Mouse (Mus musculus) cerebellum, adult 18-20 months (tissue): ENCODE measurements at regions not wholly inside any gene's neighbourhood (a gene's known extent, or its start where the extent isn't known, plus 50 kb on each side); places are given as distances from the start of the nearest gene placed in this dataset.
A peak's percentile ranks its signal among the peaks of the same experiment; 100 is the strongest.

Experiments used
- DNase-seq, 2 experiments: peaks; one replicate each; pipeline ENCODE4 v3.0.0; 2021

DNA sequence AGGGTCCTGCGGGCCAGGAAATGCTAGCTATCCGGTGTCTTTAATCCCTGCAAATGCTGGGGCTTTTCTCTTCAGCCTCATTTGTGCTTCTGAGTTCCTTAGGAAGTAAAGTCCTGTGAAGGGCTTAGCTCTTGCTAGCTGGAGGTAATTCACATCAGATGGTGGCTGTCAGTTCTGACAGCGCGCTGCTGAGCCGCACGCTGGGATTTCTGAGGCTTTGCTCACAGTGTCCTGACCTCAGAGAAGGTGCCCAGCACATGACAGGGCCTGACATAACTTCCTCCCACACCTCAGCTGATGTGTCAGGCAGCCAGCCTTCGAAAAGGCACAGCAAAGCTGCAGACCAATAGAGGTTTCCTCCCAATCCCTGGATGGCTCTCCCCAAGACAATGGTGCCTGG, 158.6 kb upstream of the Prok2 start:
- DNase-seq, result no peak

DNA sequence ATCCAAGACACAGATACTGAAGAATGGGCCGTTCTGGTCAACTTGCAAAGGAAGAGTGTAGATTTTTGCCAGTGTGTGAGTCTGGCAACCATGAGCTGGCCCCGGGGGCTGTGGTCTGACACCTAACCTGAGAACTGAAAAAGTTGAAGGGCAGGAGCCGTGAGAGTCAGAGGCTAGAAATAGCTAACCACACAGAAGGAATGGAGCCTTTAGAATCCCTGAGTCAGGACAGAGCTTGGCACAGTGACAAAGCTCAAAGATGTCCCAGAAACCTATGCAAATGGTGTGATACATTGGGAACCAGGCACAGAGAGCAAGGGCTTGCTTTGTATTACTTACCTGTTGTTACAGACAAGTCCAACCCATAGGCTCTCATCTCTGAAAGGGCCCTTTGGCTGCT, 157.9 kb upstream of the Prok2 start:
- no peak for DNase-seq

DNA sequence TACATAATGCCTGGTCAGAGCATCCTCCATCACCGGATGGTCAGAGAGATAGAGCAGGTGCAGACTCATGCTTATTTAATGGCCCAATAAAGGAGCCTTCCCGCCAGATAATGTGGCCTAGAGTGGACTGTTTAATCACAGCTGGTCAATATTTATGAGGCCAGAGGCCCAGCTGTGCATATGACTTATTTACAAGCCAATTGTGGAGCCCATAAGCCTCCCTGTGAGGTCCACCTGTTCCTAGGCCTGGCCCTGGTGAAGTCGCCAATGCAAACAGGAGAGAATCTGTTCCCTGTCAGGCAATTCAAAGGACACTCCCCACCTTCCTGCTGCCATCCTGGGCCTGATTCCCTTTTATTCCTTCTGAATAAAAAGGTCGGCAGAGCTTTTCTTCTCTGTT, 155.4 kb upstream of the Prok2 start:
- no peak for DNase-seq

DNA sequence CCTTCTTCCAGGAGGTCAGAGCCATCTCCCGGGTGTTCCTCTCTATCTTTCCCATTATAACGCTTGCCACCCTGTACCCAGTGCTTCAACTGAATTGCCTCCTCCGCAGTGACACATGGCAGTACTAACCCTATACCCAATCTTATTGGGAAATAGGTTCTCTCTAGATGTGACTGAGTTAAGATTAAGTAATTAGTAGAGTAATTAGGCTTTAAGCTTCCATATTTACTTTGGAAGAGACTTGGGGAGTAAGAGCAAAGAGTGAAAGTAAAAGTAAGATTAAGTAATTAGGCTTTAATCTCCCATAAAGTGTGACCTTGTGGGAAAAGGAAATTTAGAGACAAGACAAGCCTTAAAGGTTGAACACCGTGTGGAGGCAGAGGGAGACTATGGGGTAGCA, 148.7 kb upstream of the Prok2 start:
- DNase-seq, result no peak

DNA sequence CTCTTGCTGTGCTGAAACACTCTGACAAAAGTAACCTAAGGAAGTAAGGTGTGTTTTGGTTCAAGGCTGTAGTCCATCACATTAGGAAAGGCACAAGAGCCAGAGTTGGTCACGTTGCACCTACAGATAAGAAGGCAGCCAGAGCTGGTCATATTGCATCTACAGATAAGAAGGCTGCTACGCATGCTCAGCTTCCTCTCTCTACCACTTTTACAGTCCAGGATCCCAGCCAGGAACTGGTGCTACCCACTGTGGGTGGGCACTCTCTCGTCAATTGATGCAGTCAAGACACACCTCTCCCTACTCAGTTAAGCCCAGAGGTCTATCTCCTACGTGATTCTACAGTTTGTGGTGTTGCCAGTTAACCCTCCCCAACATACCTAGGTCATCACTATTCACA, 147.8 kb upstream of the Prok2 start:
- DNase-seq, result no peak

DNA sequence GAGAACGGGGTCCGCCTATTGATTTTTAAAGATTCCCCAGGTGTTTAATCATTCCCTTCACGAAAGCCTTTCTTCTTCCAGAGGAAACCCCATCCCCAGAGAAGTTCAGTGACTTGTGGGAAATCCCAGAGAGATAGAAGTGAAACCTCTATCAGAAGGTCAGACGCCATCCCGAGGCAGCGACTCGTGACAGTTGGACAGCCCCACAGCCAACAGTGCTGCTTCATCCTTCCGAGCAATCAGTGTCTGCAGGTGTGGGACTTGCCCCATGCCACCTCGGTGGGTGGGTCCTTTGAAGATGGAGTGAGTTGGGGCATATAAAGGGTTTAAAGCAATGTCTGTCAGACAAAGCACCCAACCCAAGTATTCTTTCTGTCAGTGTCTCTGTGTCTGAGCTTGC, 139.9 kb upstream of the Prok2 start:
- no peak for DNase-seq

DNA sequence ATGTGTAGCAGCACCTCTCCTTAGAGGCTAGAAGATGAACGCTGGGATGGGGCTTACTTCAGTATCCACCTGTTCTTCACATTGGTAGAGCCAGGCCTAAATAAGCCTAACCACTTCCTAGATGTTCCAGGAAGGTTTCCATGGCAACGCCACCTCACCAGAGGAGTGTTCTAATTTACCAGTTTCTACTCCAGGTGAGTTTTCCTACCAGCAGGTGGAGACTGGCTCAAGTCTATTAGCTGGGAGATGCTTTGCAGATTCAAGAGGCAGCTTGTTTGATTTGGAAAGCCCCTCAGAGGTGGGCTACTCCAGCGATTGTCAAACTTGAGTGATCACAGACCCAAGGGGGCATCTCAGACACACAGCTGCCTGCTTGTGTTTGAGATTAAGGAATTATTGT, 138.8 kb upstream of the Prok2 start:
- DNase-seq, result peak; percentile 9 to 22

DNA sequence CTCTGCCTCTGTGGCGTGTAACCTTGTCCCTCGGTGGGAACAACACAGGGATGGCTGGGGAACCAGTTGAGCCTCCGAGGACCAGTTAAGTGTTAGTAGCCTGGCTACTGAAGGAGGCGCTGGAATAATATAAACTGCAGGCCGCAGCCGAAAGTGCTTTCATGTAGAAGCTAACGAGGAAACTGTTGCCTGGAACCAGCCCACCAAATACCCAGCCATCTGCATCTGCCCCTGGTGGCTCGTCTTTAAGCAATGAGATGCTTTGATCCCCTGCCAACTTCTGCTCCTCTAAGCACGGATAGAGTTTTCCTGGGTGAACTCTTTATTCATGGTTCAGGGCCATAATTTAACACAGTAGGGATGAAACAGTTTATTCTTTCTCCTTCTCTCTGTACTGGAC, 137.2 kb upstream of the Prok2 start:
- DNase-seq, result no peak

DNA sequence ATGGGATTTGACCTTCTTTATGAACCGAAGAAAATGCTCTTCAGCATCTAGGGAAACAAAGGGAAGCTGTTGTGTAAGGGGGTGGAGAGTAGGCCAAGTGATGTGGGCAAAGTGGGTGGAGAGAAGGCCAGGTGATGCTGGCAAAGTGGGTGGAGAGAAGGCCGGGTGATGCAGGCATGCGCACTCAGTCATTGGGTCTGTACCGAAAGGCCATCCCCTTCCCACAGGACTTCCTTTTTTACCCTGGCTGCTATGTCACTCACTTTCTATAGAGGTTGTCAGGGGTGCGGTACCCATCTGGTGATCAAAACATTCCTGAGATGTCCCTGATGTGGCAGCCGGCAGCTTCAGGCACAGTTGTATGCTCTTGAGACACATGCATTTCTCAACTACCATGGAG, 131.2 kb upstream of the Prok2 start:
- DNase-seq, result no peak

DNA sequence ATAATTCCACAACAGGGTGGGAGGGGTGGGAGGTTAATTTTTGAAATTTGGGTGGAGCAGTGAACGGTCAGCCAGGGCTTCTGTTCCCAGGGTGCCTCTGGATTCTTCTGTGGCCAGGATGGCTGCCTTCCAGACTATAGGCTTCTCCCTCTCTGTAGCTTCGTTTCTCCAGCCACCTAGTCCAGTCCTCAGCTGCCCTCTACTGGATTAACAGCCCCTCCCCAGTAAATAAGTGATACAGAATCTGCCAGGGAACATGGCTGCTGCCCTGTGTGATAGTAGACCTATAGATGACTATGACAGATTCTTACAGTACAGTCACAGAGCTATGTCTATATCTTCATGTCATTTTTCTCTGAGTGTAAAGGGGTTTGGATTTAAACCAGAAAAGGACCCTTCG, 127.5 kb upstream of the Prok2 start:
- DNase-seq, result no peak

DNA sequence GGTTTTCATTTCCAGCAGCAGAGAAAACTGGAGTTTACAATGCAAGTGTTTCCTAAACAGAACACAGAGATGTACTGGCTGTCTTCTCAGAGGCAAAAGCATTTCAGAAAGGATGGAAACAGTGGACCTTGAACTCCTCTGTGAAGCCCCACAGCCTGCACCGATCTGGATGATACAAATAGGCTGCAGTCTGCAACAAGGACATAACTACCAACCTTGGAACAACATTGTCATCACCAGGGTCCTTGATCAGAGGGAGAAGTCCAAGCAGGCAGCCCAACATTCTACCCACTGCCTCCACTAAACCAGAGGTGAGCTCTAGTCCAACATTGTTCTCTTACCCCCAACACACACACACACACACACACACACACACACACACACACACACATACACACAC, 124.5 kb upstream of the Prok2 start:
- DNase-seq, result no peak

DNA sequence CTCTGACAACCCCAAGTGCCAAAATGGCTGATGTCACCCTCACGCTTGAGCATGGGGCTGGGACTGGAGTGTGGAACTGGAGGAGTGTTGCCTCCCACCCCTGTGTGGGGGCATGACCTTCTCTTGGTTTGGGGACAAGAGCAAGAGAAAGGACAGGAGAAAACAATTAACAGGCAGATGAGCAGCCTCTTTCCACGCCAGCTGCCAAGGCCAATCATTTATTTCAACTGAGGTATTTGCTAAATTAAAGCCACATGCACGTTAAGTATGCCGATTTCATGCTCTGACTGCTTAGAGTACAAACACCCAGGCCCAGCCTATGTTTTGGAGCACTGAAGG, 119.3 kb upstream of the Prok2 start:
- DNase-seq, result no peak

DNA sequence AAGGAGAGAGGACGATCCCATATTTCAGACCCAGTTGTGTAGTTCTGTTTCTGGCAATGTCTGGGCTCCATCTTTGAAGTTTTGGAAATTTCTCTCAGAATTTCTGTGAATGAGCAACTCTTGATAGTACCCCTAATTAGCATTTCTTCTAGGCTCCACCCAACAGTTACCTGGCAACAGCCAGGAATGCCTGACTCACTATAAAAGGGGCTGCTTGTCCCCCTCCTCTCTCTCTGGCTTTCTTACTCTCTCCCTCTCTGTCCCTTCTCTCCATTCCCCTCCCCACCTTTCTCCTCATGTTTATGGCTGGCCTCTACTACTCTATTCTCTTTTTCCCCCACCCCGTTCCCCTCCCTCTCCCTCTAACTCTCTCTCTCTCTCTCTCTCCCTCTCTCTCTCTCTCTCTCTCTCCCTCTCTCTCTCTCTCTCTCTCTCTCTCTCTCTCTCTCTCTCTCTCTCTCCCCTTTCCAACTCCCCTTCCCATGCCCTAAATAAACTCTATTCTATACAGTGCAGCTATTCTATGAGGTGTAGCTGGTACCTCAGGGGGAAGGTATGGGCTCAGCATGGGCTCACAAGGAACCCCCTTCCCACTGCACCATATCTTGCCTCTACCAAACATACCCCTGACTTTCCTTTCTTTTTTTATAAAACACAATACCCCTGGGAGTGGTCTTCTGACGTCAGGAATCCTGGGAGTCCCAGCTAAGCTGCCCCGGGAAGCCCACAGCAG, 118.7 kb upstream of the Prok2 start:
- DNase-seq, result no peak

DNA sequence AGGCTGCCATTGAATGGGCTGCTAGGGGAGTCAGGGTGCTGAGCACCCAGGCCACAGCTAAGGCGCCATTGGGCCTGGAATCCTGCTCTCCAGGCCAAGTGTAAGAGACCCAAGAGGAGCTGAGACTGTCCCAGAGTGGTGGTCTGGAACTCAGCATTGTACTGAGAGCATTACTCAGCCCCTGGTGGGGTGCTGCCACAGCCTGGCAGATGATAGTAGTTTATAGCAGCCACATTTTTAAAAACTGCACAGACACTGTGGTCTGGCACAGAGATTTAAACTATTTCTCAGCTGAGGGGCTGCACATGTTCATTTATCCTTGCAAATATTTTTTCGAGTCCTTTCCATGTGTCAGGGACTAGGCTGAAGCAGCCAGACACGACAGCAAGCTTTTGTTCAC, 117.3 kb upstream of the Prok2 start:
- no peak for DNase-seq

DNA sequence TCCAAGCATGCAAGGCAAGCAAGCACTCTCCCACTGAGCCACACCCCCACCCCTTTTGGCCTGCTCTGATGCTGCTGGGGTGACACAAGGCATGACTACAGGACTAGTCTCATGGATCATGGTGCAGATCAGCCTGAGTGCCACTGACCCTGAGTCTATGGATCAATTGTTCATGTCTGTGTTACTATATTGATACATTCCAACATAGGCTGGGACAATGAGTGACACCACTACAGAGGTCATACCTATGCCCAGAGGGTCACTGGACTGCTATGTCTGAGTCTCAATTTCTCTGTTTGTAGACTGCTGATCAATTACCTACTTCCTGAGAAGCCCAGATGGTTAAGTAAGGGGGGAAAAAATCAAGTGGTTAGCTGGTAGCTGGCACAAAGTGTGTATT, 116.5 kb upstream of the Prok2 start:
- DNase-seq, result no peak

DNA sequence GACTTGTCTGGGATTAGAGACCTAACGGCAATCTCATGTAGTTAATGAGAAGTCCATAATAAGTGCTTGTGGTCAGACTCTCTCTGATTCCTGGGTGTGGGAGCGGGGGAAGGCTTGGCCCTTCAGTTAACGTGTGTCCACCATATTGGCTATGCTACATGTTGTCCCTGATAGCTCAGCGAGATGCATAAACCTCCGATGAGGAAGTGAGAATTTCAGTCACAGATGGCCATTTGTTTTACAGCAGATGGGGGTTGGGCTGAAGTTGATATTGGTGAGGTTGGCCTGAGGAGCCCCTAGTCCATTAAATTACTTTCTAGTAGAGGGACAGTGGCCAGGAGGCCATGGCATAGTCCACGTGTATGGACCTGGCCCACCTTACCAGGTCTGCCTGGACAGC, 114.6 kb upstream of the Prok2 start:
- no peak for DNase-seq

DNA sequence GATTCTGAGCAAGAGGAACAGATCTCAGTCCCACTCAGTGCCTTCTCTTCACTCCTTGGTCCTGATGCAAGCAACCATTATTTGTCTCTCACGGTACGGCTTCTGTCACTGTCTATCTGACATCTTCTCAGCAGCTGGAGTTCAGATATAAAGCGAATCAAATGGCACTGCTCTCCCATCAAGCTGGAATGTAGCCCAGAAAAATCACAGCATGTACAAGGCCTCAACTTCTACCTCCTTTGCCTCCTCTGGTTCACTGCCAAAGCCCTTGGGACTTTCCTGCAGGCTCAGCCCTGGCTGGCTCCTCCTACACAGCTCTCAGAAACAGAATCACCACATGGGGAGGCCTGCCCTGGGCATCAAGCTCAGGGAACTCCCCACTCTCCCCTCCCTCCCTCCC, 107.1 kb upstream of the Prok2 start:
- peak in 1 of 2 experiments; percentile 3 for DNase-seq

DNA sequence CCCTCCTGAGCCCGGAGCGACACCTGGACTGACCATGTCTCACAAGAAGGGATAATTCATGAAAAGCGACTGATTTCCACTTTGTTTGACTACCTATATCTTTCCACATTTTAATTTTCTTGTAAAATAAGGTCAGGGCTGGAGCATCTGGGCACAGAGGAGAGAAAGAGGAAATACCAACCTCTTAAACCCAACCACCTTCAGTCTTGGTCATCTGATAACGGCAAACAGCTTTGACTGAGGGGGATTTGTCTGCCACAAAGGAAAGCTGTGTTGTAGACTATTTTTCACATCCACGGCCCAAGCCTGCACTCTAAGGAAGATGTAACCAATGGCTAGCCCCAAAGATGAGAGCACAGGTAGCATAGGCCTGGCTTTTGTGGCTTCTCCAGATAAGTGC, 101.4 kb upstream of the Prok2 start:
- no peak for DNase-seq

DNA sequence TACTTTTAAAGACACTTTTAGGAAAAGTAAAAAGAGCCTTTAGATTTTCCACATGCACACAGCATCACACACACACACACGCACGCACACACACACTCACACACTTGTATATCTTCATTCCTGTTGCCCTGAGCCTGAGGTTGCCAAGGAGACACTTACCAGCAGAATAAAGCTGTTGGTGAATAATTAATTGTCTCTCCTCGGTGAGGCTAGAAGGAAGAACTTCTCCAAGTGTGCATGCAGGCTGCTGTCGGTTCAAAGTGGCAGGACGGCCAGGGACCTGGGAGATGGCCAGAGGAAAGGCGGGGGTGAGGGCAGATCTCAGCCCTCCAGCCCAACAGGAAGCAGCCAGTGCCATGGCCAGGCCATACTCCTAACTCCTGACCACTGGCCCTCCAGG, 98.6 kb upstream of the Prok2 start:
- no peak for DNase-seq

DNA sequence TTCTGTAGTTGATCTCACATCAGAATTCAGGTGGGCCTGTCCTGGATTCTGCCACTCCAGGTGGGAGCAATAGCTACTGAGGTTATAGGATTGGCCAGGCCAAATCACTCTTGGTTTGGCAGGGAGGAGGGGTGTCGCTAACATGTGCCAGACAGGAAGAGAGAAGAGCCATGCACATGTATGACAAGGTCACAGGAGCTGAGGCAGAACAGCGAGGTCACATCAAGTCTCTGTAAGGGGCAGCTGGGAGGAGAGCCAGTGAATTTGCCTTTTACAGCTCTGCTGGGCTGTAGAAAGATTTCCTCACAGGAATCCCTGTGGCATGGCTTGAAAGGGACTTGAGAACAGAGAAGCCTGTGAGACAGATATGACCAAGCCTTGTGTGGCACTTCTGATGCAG, 96.3 kb upstream of the Prok2 start:
- no peak for DNase-seq

DNA sequence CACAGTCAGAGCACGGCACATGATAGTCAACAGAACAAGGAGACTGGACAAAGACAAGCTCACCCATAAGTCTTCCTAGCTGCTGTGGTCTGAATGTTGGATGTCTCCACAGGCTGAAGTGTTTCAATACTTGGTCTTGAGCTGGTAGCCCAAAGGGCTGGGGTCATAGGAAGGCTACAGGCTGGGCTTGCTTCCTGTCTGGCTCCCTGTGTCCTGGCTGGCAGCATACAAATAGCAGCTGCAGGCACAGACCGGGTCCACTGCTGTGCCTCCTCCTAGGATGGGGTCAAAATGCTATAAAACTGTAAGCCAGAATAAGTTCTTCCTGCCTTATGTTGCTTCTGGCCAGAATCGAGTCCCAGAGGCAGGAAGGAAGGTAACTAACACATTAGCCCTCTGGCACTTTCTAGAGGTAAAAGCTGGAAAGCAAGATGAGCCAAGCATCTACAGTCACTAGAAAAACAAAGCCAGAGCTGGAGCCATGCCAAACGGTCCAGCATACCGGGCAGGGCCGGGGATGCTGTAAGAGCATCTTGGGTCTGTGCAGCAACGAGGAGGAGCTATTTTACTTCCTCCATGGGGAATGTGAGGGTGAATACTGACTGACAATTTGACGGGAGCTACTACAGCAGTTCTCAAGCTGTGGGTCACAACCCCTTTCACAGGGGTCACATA, 93.2 kb upstream of the Prok2 start:
- no peak for DNase-seq

DNA sequence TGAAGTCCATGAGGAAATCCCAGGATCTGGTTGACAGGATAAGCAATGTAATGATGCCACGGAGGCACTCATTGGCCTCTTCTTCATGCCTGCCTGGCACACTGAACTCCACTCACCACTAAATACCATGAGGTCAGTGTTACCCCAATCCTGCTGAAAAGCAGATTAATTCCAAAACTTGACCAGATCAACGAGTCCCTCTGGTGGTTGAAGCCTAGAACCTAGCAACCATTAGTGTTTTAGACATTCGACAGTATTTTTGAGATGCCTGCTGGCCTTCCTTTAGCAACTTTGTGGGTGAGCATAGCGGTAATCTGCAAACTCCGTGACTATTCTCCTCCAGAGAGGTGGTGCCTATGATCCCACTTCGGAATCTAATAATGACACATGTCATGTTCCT, 92.3 kb upstream of the Prok2 start:
- no peak for DNase-seq

DNA sequence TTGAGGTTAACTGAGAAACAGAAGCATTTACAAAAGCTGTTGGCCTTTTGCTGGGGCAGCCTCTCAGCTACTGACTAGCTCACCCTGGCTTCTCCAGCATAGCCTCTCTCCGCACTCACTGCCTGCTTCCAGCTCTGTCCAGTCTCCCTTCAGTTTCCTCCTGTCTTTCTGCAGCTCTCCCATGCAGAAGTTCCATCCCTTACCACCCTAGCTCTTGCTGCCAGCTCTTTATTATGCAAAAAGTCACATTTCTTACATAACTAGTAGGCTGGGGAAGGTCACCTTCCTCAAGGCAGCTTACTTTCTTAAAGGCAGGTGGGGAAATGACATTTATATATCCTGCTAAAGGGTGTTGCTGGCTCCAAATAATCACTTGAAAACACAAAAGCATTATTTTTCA, 91.1 kb upstream of the Prok2 start:
- DNase-seq, result no peak

DNA sequence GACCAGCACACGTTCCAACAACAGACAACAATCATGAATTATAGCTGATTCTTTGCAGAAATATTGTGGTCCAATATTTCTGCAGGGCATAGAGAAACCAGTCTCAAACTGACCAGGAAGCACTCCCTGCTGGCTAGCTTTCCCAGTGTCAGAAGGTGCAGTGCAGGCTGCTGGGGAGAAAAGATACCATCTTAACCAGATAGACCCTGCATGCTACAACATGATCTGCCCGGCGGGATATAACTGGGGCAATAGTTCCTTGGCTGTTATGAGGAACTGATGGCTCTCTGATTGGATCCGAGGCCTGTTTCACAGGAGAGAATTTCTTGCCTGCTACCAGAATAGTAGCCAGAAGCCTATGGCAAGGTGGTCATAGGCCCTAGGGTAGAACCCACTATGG, 86.9 kb upstream of the Prok2 start:
- no peak for DNase-seq

DNA sequence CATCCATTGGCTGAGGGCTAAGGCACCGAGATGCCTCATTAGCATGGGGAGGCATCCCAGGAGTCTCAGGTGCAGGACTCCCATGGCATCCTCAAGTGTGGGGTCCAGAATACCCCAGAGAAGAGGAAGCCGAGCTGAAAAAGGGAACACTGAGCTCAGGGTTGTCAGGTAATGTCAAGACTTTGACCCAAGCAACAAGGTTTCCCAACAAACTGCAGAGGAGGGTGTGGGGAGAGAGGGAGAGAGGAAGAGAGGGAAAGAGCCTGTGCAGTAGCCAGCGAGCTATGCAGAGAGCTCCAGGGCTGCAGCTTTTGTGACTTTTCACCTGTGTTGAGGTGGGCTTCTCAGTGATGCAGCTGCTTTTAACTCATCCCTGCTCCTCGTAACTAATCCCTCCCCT, 85.7 kb upstream of the Prok2 start:
- no peak for DNase-seq
